Mouse (Mus musculus) hindbrain, embryonic 14.5 days (tissue): ENCODE measurements around the gene Pim1. TPM values are rescaled to one million over a fixed set of nuclear protein-coding genes. Genes with fewer than 3 reads are reported as not detected.
A peak's percentile ranks its signal among the peaks of the same experiment; 100 is the strongest.

ENCODE experiments used
- ATAC-seq: fragments of 200-750 bp; cut with Nextera tagmentation; 2 replicates; pipeline ENCODE4 v1.8.0; 2017; ENCODE audit warnings: moderate number of reproducible peaks, mild to moderate bottlenecking, moderate TSS enrichment, moderate library complexity; ENCODE audit not compliant: low FRiP score
- DNase-seq: peaks from one replicate; pipeline ENCODE4 v3.0.0-alpha.2; 2015; ENCODE audit warnings: low spot score
- H3K27ac ChIP-seq: fragments of 300-500 bp; sonication (generic); 2 replicates; pipeline ENCODE4 v1.5.1; 2014; ENCODE audit warnings: mild to moderate bottlenecking, moderate library complexity
- H3K27me3 ChIP-seq: fragments of 300-500 bp; sonication (generic); 2 replicates; pipeline ENCODE4 v1.6.1; 2014; ENCODE audit warnings: mild to moderate bottlenecking, low read length, mixed read lengths; ENCODE audit not compliant: control insufficient read depth, insufficient read depth
- H3K36me3 ChIP-seq: fragments of 300-500 bp; sonication (generic); replicated peaks from 2 replicates; pipeline ENCODE4 v1.6.1; 2014; ENCODE audit not compliant: control insufficient read depth, insufficient read depth
- H3K4me1 ChIP-seq: fragments of 300-500 bp; sonication (generic); replicated peaks from 2 replicates; pipeline ENCODE4 v1.6.1; 2014; ENCODE audit warnings: antibody characterized with exemption, low read length, mixed read lengths; ENCODE audit not compliant: control insufficient read depth, insufficient read depth
- H3K4me2 ChIP-seq: fragments of 300-500 bp; sonication (generic); replicated peaks from 2 replicates; pipeline ENCODE4 v1.6.1; 2014; ENCODE audit warnings: mild to moderate bottlenecking, moderate library complexity
- H3K4me3 ChIP-seq: fragments of 300-500 bp; sonication (generic); replicated peaks from 2 replicates; pipeline ENCODE4 v1.5.1; 2014; ENCODE audit warnings: mild to moderate bottlenecking, low read length
- H3K9ac ChIP-seq: fragments of 300-500 bp; sonication (generic); 2 replicates; pipeline ENCODE4 v1.6.1; 2014
- H3K9me3 ChIP-seq: fragments of 300-500 bp; sonication (generic); 2 replicates; pipeline ENCODE4 v1.6.1; 2016; ENCODE audit warnings: low read length; ENCODE audit not compliant: control insufficient read depth
- WGBS: fragments of 180-500 bp; shearing (Covaris S2); extraction: QIAGEN DNeasy Blood & Tissue Kit; methylation state at CpG from one replicate; pipeline ENCODE4 v1.1.7; 2014; 5-methylcytosine and 5-hydroxymethylcytosine counted together
- polyA plus RNA-seq: library from polyadenylated mRNA; unstranded; fragments of >200 nt; fragmentation: Nextera tagmentation; extraction: Ambion mirVana; gene quantifications from 2 replicates; pipeline ENCODE4 v1.2.1, GENCODE M21; 2014

The Pim1 gene
- polyA plus RNA-seq, 1 experiment from 2014 or later: 7.8 TPM

GRCm38 (mm10) chr17:29489971-29490712, 411 bp upstream of the Pim1 start:
- WGBS: under 1% methylated on average over 49 of the region's 68 CpGs
- H3K4me3 ChIP-seq: peak overlapping the region; percentile 82
- peak; percentile 99 for DNase-seq
- no peaks in the 10 kb centered on the region for H3K9me3 ChIP-seq
- H3K36me3 ChIP-seq: peaks cover 12% of the 10 kb centered on the region
- H3K27me3 ChIP-seq: no peaks in the 10 kb centered on the region
- ATAC-seq: peak; percentile 94
- peak overlapping the region; percentile 96 for H3K4me2 ChIP-seq
- H3K27ac ChIP-seq: peak overlapping the region; percentile 94
- H3K4me1 ChIP-seq: peaks cover 17% of the 10 kb centered on the region
- H3K9ac ChIP-seq: peak overlapping the region; percentile 76

- H3K9ac ChIP-seq: peak overlapping the region; percentile 76
- peaks cover 17% of the 10 kb centered on the region for H3K4me1 ChIP-seq
- no peaks in the 10 kb centered on the region for H3K27me3 ChIP-seq
- no peaks in the 10 kb centered on the region for H3K9me3 ChIP-seq
- peak overlapping the region; percentile 96 for H3K4me2 ChIP-seq
- H3K36me3 ChIP-seq: peaks cover 12% of the 10 kb centered on the region
- under 1% methylated on average over 48 of the region's 48 CpGs for WGBS
- DNase-seq: peak; percentile 36
- H3K4me3 ChIP-seq: peak overlapping the region; percentile 82
- peak overlapping the region; percentile 88 for H3K27ac ChIP-seq
- ATAC-seq: no peak
Measured at GRCm38 (mm10) chr17:29491591-29492268, 1.2 kb downstream of the Pim1 start.

- Histone ChIP-seq H3K27me3 (no peaks in the 10 kb centered on the region), H3K4me2 (peak overlapping the region; percentile 96), H3K36me3 (peaks cover 12% of the 10 kb centered on the region), H3K4me1 (peaks cover 17% of the 10 kb centered on the region), H3K9me3 (no peaks in the 10 kb centered on the region), H3K9ac (peak overlapping the region; percentile 76), H3K27ac (peak overlapping the region; percentile 88), H3K4me3 (peak overlapping the region; percentile 82)
- peak; percentile 63 for DNase-seq
- no peak for ATAC-seq
- WGBS: 1% methylated on average over 22 of the region's 22 CpGs
Measured at GRCm38 (mm10) chr17:29492269-29493191, 2.0 kb downstream of the Pim1 start.

GRCm38 (mm10) chr17:29493461-29493980, 3.0 kb downstream of the Pim1 start:
- Histone ChIP-seq H3K4me2 (peak overlapping the region; percentile 96), H3K36me3 (peaks cover 12% of the 10 kb centered on the region), H3K4me1 (peaks cover 17% of the 10 kb centered on the region), H3K9ac (no peak overlapping the region), H3K27me3 (no peaks in the 10 kb centered on the region), H3K4me3 (no peak overlapping the region), H3K9me3 (no peaks in the 10 kb centered on the region), H3K27ac (no peak overlapping the region)
- ATAC-seq (no peak), DNase-seq (no peak)
- WGBS: 76% methylated on average over 11 of the region's 11 CpGs

GRCm38 (mm10) chr17:29494062-29494731, 3.6 kb downstream of the Pim1 start:
- no peak for DNase-seq
- WGBS: 61% methylated on average over 10 of the region's 10 CpGs

GRCm38 (mm10) chr17:29494732-29495076, 4.2 kb downstream of the Pim1 start:
- Histone ChIP-seq H3K4me1 (peaks cover 11% of the 10 kb centered on the region), H3K36me3 (peaks cover 12% of the 10 kb centered on the region), H3K27me3 (no peaks in the 10 kb centered on the region), H3K4me2 (no peak overlapping the region), H3K9me3 (no peaks in the 10 kb centered on the region), H3K27ac (no peak overlapping the region), H3K4me3 (no peak overlapping the region), H3K9ac (no peak overlapping the region)
- ATAC-seq (no peak), DNase-seq (no peak)
- 50% methylated on average over 7 of the region's 8 CpGs for WGBS

More at GRCm38 (mm10) chr17:29494062-29494731, 3.6 kb downstream of the Pim1 start:
- no peak for ATAC-seq
- Histone ChIP-seq H3K9ac (no peak overlapping the region), H3K36me3 (peaks cover 12% of the 10 kb centered on the region), H3K27ac (no peak overlapping the region), H3K4me3 (no peak overlapping the region), H3K4me1 (peaks cover 13% of the 10 kb centered on the region), H3K4me2 (no peak overlapping the region), H3K27me3 (no peaks in the 10 kb centered on the region), H3K9me3 (no peaks in the 10 kb centered on the region)

- ATAC-seq: no peak
- no peaks in the 10 kb centered on the region for H3K27me3 ChIP-seq
- H3K4me2 ChIP-seq: no peak overlapping the region
- 78% methylated on average over 6 of the region's 6 CpGs for WGBS
- no peak for DNase-seq
- peaks cover 11% of the 10 kb centered on the region for H3K4me1 ChIP-seq
- no peak overlapping the region for H3K4me3 ChIP-seq
- H3K9me3 ChIP-seq: no peaks in the 10 kb centered on the region
- H3K36me3 ChIP-seq: peaks cover 12% of the 10 kb centered on the region
- H3K9ac ChIP-seq: no peak overlapping the region
- no peak overlapping the region for H3K27ac ChIP-seq
Measured at GRCm38 (mm10) chr17:29496211-29497070, 5.9 kb downstream of the Pim1 start.

- Histone ChIP-seq H3K4me3 (no peak overlapping the region), H3K9ac (no peak overlapping the region), H3K27ac (no peak overlapping the region), H3K27me3 (no peaks in the 10 kb centered on the region), H3K4me2 (no peak overlapping the region), H3K36me3 (peaks cover 12% of the 10 kb centered on the region), H3K4me1 (peaks cover 11% of the 10 kb centered on the region), H3K9me3 (no peaks in the 10 kb centered on the region)
- ATAC-seq (no peak), DNase-seq (no peak)
- 98% methylated on average over 3 of the region's 3 CpGs for WGBS
Measured at GRCm38 (mm10) chr17:29497071-29497354, 6.5 kb downstream of the Pim1 start.
